Mouse (Mus musculus) kidney, adult 2 months (tissue): ENCODE data around the gene Nudt2.

Experiments
- CTCF ChIP-seq: fragments of 200-500 bp; conservative IDR thresholded peaks from 2 replicates; pipeline ENCODE4 v1.5.1; 2011; ENCODE audit warnings: low read depth, mild to moderate bottlenecking, control low read depth, low read length, moderate library complexity, mixed read lengths; ENCODE audit not compliant: insufficient read depth, insufficient read length
- POLR2A ChIP-seq: fragments of 200-500 bp; IDR thresholded peaks from one replicate; pipeline ENCODE4 v1.6.1; 2011; ENCODE audit warnings: low read depth, low read length, control low read depth

DNA sequence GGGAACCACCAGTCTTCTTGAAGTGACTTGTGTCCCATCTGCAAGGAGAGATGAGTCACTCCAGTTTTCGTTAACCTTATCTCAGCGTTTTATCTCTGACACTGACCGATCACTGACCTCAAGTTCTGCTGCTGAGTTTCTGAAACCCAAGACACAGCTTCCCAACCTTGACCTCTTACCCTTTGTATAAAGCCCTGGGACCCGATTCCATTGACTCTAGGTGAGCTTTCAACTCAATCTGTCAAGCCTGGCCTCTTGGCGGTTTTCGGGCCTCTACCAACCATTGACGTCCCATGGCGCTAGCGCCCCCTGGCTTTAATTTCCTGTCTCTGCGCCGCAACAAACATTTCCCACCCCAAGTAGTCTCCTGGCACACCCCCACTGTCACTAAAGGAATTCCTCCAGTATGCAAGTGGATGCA, 40.2 kb downstream of the Nudt2 start:
- TF ChIP-seq CTCF (peak; percentile 38; the same call in 1 of the 2 replicates), POLR2A (no peak)
